Mouse (Mus musculus) frontal cortex, postnatal 36 days (tissue): ENCODE data around the gene Gm45711.
"Not testable (repeated sequence)": the region's sequence is repeated elsewhere in the genome, so short reads cannot be mapped to it uniquely, and the experiment has no call there.

Experiments
- DNase-seq, 2 experiments: peaks; one replicate each; pipeline ENCODE4 v3.0.0; 2022; ENCODE audit warnings: low spot score in 2 of 2

Gm45711 gene

GRCm38 (mm10) chr8:104321267-104321666 lies 11.4 kb upstream of the Gm45711 start, which contains the start of gene Gm11020:
Gene Gm11020 (plus strand): TSS chr8:104321567.
- DNase-seq = not testable (repeated sequence)

GRCm38 (mm10) chr8:104313311-104313710 lies 3.4 kb upstream of the Gm45711 start:
- DNase-seq = peak in 1 of 2 experiments; percentile 6

- DNase-seq = peak in 1 of 2 experiments; percentile 16
Observed at GRCm38 (mm10) chr8:104312023-104312422, 2.1 kb upstream of the Gm45711 start.

- DNase-seq = not testable (repeated sequence)
Observed at GRCm38 (mm10) chr8:104308341-104308740, 1.5 kb downstream of the Gm45711 start.

- DNase-seq = no peak
Observed at GRCm38 (mm10) chr8:104304962-104305361, 4.9 kb downstream of the Gm45711 start.

- not testable (repeated sequence) for DNase-seq
Observed at GRCm38 (mm10) chr8:104302536-104302935, 7.3 kb downstream of the Gm45711 start.

GRCm38 (mm10) chr8:104301577-104301976 lies 8.3 kb downstream of the Gm45711 start:
- not testable (repeated sequence) for DNase-seq

- DNase-seq = no peak
Observed at GRCm38 (mm10) chr8:104294396-104294795, 15.5 kb downstream of the Gm45711 start.

- not testable (repeated sequence) for DNase-seq
Observed at GRCm38 (mm10) chr8:104293081-104293480, 16.8 kb downstream of the Gm45711 start, which contains the start of gene Cmtm2a. Gene Cmtm2a (minus strand): TSS chr8:104293181.

GRCm38 (mm10) chr8:104268937-104269440 lies 40.9 kb downstream of the Gm45711 start:
- no peak for DNase-seq

GRCm38 (mm10) chr8:104268368-104268767 lies 41.5 kb downstream of the Gm45711 start:
- DNase-seq = no peak

- DNase-seq = not testable (repeated sequence)
Observed at GRCm38 (mm10) chr8:104264271-104264935, 45.5 kb downstream of the Gm45711 start.

- not testable (repeated sequence) for DNase-seq
Observed at GRCm38 (mm10) chr8:104261802-104262201, 48.1 kb downstream of the Gm45711 start.

GRCm38 (mm10) chr8:104253016-104253415 lies 56.9 kb downstream of the Gm45711 start:
- no peak for DNase-seq

GRCm38 (mm10) chr8:104251461-104251860 lies 58.4 kb downstream of the Gm45711 start:
- no peak for DNase-seq

- peak; percentile 72 to 82 for DNase-seq
Observed at GRCm38 (mm10) chr8:104250439-104251367, 59.2 kb downstream of the Gm45711 start, which contains the start of gene Cklf. Gene Cklf (plus strand): TSS chr8:104250861.

- no peak for DNase-seq
Observed at GRCm38 (mm10) chr8:104249442-104249996, 60.4 kb downstream of the Gm45711 start.

GRCm38 (mm10) chr8:104248276-104248675 lies 61.6 kb downstream of the Gm45711 start, which contains the start of gene Tk2:
Gene Tk2 (minus strand): TSS chr8:104248558.
- peak; percentile 69 to 73 for DNase-seq

GRCm38 (mm10) chr8:104247908-104248275 lies 62.0 kb downstream of the Gm45711 start:
- DNase-seq = no peak

GRCm38 (mm10) chr8:104247054-104247907 lies 62.6 kb downstream of the Gm45711 start:
- DNase-seq = no peak

- DNase-seq = no peak
Observed at GRCm38 (mm10) chr8:104246621-104247020, 63.3 kb downstream of the Gm45711 start.
